Mouse (Mus musculus) liver, adult (tissue): ENCODE measurements at regions not wholly inside any gene's neighbourhood (a gene's known extent, or its start where the extent isn't known, plus 50 kb on each side); places are given as distances from the start of the nearest gene placed in this dataset.

Experiments
- GATA4 ChIP-seq: IDR thresholded peaks from 2 replicates; pipeline ENCODE4 v1.6.1; 2014; ENCODE audit warnings: mild to moderate bottlenecking, low read length; ENCODE audit not compliant: insufficient replicate concordance

DNA sequence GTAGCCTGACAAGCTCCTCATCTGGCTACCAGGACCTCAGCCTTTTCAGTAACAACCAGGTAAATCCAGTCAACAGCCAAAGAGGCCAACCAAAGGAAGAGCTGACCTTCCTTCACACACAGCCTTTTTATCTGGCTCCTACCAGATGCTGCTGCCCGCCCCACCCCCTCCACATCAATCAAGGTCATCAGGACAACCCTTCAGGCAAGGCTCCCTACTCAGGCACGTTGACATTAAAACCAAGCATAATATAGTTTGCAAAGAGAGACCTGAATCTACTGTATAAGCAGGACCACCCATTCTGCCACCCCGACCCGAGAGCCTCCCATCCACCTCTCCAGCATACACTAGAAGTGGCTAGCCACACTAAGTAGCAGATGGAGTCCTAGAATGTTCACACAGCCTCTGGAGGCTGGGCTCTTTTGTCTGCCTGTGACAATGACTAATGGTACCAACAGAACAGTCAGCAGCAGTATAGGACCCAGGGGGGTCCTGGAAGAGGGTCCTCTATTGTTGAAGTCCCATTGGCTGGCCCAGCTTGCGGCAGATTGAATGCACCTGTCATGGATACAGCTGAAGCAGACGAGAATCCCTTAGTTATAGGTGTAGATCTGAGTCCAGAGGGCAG, 233.0 kb upstream of the Kdm8 start:
- no peak for TF ChIP-seq GATA4

DNA sequence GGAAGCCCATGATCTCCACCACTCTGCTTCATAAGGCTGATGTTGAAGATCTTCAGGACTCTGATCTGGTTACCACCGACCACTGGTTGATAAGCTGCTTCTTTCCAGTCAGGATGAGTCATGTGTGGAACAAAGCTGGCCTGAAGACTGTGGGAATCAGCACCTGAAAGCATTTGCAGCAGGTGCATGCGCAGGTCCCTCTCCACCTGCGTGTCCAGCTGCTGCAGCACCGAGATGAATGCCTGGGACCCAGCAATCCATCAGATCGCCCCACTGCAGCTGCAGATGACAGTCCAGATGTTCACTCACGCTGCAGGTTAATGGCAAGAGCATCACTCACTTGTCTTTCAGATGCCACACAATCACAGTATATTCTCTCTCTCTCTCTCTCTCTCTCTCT, 230.4 kb upstream of the Kdm8 start:
- no peak for TF ChIP-seq GATA4

DNA sequence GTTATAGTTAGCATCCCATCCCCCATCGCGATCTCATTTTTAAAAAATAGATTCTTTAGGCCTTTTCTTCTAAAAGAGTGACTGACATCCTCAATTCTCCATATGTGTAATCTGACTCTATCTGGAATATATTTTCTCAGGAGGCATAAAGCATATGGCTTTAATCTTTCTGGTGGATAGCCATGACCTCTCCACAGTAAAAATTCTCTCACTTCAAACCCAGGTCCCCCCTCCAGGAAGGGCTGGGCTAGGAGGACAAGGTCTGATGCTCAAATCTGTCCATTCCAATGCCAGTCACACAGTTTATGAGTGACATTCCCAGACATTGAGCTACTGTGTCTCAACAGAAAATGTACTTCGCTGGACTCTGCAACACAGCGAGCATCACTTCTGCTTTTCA, 226.8 kb upstream of the Kdm8 start:
- no peak for TF ChIP-seq GATA4

DNA sequence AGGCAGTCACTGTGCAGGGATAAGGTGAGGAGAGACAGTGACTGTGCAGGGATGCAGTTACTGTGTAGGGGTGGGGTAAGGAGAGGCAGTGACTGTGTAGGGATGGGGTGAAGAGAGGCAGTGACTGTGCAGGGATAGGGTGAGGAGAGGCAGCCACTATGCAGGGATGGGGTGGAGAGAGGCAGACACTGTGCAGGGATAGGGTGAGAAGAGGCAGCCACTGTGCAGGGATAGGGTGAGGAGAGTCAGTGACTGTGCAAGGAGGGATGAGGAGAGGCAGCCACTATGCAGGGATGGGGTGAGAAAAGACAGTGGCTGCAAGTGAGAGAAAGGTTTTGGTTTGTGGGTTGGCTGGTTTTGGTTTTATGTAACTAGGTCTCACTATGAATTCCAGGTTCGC, 221.8 kb upstream of the Kdm8 start:
- TF ChIP-seq GATA4, result no peak

DNA sequence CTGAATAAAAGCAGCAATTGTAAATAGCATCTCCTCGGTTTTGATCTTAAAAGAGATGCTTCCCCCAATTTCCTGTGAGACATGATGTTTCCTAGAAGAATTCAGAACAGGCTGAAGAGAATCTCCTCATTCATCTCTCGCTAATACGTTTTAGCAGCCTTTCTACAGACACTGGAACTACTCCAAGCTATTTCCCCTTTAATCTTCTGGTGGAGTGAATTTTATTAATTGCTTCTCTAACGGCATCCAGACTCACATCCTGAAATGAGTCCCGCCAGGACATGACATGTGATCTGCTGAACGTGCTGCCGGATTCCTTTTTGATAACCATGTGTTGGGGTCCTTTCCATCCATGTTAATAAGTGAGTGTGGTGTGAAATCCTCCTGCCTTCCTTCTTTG, 209.6 kb upstream of the Kdm8 start:
- TF ChIP-seq GATA4, result no peak

DNA sequence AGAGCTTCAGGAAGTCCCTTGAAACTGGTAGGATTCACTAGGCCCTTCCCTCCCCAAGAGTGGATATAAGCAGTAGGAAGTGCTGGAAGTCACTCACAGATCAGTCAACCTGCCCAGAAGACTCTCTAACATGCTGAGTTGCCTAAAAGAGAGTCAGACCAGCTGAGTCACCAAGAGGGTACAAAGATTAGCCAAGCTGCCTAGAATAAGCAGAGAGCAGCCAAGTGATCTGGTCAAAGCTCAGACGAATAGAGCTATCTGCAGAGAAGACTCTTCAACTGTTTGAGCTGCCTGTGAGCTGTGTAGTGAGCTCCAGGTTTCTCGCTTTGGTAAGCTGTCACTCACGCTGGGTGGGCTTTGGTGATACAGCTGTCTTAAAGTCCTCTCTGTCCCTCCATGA, 207.4 kb upstream of the Kdm8 start:
- peak; percentile 27; the same call in 1 of the 2 replicates for TF ChIP-seq GATA4

DNA sequence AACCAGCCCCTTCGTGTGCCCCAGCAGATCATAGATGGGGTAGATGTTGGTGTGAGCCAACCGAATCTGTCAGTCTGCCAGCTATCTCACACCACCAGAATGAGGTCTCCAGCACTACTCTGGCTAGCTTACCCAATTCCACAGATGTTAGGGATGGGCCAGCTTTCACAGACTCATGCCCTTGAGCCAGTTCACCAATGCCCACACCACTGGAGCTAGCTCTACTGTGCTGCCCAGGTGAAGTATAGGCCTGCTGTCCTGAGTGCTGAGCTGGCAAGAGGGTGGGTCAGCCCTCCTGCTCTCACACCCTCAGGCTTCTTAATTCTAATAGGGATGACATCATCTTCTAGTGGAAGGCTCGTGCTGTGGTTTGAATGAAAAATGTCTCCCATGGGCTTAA, 201.5 kb upstream of the Kdm8 start:
- no peak for TF ChIP-seq GATA4

DNA sequence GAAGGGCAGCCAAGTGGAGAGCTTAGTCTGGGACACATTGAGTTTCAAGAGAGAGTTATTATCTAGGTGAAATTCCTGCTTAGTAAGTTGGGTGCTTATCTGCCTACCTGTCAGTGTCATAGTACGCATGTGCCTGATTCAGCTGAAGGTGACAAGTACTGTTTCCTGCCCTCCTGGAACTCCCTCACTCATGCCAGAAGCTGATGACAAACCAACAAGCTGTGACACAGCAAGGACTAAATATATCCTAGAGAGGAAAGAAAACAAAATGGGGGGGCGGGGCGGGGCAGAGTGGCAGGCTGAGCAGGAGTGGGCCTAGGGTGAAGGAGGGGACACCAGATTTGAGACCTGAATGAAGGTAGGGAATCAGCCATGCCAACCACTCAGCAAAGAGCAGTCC, 196.1 kb upstream of the Kdm8 start:
- TF ChIP-seq GATA4, result no peak

DNA sequence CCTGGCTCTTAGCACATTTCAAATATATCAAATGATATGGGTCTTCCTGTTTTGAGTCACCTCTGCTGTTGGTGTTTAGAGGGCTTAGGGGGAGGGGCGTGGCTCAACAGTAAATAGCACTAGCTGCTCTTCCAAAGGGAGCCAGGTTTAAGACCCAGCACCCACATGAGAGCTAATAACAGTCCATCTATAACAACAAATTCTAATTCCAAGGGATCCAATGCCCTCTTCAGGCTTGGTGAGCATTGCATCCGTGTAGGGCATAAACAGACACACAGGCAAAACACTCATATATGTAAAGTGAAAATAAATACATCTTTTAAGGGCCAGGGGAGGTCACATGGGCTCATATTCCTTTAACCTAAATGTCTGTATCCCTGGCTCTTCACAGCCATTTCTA, 194.1 kb upstream of the Kdm8 start:
- no peak for TF ChIP-seq GATA4

DNA sequence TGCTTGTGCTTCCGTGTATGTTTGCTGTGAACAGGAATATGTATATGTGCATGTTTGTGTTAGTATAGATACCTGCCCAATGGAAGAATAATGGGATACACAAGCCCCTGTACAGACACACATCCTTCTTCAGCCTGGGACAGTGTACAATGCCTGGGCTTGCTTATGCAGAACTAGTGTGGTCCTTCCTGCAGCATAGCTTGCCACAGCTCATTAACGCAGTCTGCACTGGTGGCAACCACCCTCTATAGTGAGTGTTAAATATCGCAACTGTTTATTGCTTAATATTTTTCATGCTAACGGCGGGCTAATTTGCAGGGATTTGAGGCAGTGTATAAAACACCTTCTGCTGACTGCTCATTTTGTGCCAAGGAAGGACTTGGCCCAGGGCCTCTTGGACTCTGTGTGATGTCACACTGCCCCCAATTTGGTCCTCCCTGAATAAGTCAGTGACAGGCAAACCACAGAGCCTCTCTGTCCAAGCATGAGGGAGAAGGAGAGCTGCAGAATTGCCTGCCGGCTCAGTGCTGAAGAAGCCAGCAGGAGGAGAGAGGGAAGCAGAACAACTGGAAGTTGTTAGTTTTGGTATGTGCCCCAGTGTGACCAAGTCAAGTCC, 193.4 kb upstream of the Kdm8 start:
- TF ChIP-seq GATA4, result no peak

DNA sequence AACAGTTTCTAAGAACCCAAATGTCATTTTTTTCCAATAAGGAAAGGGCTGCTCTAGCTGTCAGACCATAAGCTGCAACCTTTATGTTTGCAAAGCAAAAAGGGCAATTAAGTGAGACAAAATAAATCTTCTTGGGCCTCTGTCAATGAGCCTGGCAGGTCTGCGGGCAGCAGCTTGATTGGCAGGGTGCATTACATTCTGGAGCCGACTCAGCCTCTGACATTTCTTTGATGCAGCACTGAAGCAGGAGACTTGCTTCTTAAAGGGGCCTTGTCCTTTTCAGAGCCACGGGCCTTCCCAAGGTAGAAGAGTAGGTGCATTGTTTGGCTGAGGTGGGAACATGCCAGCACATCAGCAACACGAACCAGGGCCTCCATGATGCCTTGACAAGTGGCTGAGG, 190.2 kb upstream of the Kdm8 start:
- no peak for TF ChIP-seq GATA4

DNA sequence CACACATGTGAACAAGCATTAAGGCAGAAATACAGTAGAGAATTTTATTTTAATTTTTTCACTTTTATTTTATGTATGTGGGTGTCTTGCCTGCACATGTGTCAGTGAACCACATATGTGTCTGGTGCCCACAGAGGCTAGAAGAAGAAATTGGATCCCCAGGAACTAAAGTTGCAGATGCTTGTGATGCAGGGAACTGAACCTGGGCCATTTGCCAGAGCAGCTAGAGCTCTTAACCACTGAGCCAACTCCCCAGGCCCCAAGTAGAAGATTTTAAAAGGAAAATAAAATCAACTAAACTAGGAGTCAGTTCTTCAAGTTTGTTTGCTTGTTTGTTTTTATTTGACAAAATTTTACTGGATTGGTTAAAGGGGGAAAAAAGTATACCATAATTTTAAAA, 185.5 kb upstream of the Kdm8 start:
- TF ChIP-seq GATA4, result no peak

DNA sequence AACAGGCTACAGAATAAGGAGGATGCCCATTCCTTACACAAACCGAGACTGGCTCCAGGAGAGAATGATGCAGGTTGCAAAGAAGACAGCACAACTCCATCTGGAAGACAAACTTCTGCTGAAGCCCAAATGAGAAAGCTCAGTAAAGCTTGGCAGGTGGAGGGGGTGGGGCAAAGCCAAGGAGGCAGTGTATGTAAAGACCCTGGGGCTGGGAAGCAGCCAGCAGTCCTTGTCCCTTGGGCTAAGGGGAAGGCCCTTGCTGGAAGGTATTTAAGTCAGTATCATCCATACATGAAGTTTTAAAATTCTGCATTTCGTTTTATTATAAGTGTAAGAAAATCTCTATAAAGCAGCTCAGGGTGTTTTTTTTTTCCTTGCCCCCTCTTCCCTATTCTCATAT, 182.3 kb upstream of the Kdm8 start:
- TF ChIP-seq GATA4, result no peak

DNA sequence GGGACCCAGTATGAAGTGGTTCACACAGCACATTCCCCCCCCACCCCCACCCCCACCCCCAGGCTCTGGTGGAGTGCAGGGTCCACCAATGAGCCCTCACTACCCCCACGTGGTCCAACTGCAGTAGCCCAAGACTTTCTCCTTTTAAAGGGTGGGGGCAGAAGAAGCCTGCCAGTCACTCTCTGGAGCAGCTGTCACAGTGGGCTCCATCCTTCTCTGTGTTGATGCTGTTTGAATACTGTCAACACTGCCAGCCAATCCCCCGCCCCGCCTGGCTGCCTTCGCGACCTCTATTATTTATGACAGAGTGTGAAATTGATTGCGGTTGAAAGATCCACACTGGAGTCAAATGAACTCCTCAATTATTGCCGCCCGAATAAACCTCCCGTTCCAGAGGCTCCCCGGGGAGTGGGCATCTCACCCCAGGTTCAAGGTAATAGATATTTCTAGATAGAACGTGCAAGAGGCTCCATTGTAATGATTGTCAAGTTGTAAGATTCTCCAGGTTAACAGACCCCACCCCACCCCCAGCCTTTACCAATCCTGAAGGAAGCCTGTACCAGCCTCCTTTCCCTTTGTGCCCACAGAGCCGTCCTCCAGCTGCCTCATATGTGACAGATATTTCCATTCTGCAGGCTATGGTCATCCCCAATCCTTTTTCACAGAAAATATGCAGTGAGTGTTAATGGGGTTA, 181.7 kb upstream of the Kdm8 start:
- no peak for TF ChIP-seq GATA4

DNA sequence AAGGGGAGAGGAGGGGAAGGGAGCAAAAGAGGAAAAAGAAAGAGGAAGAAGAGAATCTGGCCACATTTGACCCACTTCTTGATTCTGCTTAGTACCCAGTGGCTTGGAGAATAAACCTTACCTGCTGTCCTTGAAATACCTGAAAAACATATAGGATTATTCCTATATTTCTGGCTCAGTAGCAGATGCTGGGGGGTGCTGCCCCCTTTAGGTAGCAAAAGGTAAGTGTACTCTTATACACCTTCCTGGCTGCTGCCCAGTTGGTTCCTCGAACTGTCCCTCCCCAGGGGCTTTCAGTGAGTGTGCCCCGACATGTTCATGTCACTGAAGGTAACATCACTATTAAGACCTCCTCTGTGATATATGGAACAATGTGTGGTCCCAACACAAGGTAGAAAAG, 180.7 kb upstream of the Kdm8 start:
- TF ChIP-seq GATA4, result no peak

DNA sequence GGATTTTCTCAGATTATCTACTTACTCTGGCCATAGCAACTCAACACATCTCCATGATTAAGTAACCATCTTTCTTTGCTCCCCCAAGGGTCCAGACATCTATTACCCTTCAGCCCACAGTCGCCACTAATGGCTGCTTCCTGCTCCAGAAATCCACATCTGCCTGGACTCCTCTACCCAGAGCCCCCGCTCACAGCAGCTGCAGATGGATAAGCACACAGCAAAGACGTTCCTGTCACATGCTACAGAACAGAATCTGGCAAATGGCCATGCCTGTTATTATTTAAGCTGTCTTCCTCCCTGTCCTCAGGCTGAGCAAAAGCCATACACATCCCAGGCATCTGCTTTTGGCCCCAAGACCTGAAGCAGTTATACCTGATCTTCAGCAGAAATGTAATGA, 173.8 kb upstream of the Kdm8 start:
- TF ChIP-seq GATA4, result no peak

DNA sequence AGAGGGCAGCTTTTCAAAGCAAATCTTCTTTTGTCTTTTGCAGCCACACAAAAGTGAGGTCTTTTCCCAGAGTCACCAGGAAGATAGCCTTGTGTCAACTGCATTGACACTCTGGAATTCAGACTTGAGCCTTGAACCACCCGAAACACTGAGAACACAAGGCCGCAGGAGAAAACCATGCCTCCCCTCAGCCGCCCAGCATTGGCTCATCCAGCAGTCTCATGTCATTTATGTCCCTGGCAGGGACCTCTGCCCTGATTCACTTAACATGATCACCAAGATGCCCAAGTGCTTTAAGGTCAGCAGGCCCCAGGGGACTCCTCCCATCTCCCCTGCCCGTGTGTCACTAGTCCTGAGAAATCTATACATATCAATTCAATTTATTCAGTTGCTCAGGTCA, 173.1 kb upstream of the Kdm8 start:
- TF ChIP-seq GATA4, result no peak
